Mouse (Mus musculus) cerebellum, postnatal 14 days (tissue): Measurements from ENCODE around the gene Tcp1.
"Not testable (repeated sequence)": the region's sequence is repeated elsewhere in the genome, so short reads cannot be mapped to it uniquely, and the experiment has no call there.

Experiments
- DNase-seq, 2 experiments: peaks; one replicate each; pipeline ENCODE4 v3.0.0; 2021; ENCODE audit warnings: mixed read lengths in 2 of 2

Gene Tcp1

GRCm38 (mm10) chr17:12915881-12916583 lies 531 bp downstream of the Tcp1 start, which contains the start of gene Mrpl18:
TSS of gene Mrpl18 (minus strand) at chr17:12916345.
- DNase-seq: peak; percentile 98 to 99

GRCm38 (mm10) chr17:12916588-12917380 lies 1.3 kb downstream of the Tcp1 start:
- DNase-seq: peak in 1 of 2 experiments; percentile 64

DNA sequence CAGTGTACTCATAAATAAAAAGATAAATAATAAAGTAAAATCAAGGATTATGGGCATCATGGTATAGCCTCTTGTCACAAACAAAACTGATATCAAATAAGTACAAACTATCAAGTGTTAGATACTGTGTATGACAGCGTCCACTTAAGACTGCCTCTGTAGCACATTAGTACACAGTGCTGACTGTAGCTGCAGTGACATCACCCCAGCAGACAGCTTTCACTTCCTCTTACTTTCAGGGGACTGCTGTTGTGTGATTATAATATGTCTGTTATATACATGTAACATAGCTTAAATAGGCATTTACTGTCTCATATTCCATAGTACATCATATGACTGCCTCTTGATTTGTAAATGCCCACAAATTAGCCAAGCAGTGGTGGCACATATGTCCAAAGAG lies 5.6 kb downstream of the Tcp1 start:
- no peak for DNase-seq

- no peak for DNase-seq
Observed at GRCm38 (mm10) chr17:12925001-12925400, 9.5 kb downstream of the Tcp1 start.

- DNase-seq: no peak
Observed at GRCm38 (mm10) chr17:12925703-12926180, 10.2 kb downstream of the Tcp1 start.

GRCm38 (mm10) chr17:12931576-12931975 lies 16.1 kb downstream of the Tcp1 start:
- DNase-seq: not testable (repeated sequence)

DNA sequence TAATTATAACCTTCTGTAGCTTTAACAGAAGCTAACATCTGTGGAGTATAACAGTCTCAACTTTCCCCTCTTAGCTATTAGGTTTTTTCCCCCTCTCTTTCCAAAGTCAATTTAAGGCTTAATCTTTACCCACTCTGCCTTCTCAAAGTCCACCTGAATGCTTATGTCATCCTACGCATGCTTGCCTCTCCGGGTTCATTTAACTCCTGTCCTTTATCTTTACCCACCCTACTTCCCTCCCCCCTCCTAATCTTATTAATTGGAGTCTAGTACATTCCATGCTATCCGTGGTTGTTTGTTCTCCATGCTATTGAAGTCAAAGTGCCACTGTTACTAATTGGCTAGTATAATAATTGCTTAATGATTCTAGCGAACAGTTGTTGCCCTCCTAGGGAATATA lies 20.2 kb downstream of the Tcp1 start:
- no peak for DNase-seq

- DNase-seq: no peak
Observed at GRCm38 (mm10) chr17:12937412-12937970, 22.0 kb downstream of the Tcp1 start.

DNA sequence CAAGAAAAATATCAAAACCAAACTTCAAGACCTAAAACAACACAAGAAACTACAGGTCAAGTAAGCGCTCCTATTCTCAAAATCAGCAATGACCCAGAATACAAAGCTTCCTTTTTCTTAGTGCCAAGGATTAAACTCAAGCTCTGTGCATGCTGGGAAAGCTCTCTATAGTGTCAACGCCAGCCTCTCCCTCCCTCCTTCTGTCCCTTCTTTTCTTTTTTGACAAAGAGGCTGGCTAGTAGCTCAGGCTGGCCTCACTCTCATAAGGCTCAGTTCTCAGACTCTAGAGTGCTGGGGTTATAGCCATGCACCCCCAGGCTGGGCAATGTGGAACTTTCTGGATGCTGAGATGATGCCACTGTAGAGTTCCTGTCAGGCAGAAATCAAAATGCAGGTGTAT lies 22.6 kb downstream of the Tcp1 start:
- DNase-seq: no peak

GRCm38 (mm10) chr17:12939377-12940148 lies 24.1 kb downstream of the Tcp1 start:
- DNase-seq: not testable (repeated sequence)

GRCm38 (mm10) chr17:12940151-12940805 lies 24.8 kb downstream of the Tcp1 start, which contains the start of gene Acat3:
TSS of gene Acat3 (minus strand) at chr17:12940600.
- peak; percentile 73 to 76 for DNase-seq

DNA sequence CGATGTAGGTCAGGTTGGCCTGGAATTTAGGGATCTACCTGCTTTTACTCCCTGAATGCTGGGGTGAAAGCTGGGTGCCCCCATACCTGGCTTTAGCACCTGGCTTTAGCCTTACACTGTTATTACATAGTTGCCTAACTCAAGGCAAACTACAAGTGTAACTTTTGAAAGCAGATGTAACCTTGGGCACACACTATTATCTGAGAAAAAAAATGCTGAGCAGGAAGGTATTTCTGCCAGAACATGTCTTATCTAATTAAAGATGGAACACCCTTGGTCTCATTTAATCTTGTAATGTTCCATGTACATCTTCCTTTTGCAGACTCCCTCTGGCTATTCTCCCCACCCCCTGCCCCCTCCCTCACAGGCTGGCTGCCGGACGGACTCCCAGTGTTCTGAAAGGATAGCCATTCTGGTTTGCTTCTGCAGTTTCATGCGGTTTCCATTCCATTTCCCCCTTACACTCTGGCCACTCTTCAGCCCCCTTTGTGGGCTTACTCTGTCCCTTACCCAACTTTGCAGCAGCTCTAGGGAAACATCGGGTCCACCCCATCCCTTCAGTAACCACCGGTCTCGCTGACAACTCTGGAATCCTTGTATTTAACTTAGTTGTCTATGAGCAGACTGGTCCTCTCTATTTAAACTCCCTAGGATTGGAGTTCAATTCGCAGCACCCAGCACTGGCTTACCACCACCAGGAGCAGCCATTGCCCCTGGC lies 26.2 kb downstream of the Tcp1 start:
- DNase-seq: no peak

DNA sequence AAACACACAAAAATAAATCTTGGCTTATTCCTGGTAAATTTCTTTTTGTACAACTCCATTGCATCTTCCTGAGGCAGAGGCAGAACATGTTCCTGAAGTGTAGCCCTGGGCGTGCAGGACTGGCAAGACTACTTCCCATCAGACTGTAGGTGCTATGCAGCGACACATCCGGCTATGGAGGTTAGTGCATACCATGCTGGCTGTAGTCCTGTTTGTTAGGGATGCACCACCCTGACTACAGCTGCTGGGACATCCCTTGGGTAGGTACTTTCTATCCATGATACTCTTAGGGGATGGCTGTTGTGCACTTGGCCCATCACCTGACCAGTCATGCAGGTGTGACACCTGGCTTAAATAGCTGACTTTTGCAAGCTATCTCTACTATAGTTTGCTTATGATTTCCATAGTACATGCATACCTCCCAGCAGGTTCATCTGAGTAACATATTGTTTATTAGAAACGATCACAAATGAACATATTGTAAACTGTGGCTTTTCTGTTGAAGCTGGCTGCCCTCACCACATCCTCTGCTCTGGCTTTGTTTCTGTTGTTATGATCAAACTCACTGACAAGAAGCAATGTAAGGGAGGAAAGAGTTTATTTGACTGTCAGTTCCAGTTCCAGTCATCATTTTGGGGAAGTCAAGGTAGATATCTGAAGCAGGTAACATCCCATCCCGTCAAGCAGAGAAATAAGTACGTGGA lies 27.1 kb downstream of the Tcp1 start:
- DNase-seq: no peak

GRCm38 (mm10) chr17:12949669-12950068 lies 34.2 kb downstream of the Tcp1 start:
- DNase-seq: no peak

- DNase-seq: peak in 1 of 2 experiments; percentile 51
Observed at GRCm38 (mm10) chr17:12956664-12957063, 41.2 kb downstream of the Tcp1 start.

DNA sequence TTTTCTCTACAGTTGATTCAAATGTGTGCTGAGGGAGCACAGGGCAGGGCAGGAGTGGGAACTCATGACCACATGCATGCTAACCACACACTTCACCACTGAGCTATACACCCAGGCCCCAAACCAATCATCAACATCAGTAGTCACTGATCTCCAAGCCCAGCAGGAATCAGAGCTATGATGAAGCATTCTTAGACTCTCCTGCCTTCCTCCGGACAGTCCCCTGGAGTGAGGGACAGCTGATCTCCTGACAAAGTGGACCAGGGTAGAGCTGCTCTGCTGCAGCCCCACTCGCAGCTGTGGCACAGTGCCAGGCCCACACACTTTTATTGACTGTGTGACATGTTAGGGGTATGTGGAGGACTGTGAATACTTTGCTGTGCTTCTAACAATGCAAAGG lies 43.9 kb downstream of the Tcp1 start:
- DNase-seq: not testable (repeated sequence)

- peak; percentile 96 to 97 for DNase-seq
Observed at GRCm38 (mm10) chr17:12960331-12960873, 44.9 kb downstream of the Tcp1 start, which contains the start of gene Acat2. TSS of gene Acat2 (minus strand) at chr17:12960747.

DNA sequence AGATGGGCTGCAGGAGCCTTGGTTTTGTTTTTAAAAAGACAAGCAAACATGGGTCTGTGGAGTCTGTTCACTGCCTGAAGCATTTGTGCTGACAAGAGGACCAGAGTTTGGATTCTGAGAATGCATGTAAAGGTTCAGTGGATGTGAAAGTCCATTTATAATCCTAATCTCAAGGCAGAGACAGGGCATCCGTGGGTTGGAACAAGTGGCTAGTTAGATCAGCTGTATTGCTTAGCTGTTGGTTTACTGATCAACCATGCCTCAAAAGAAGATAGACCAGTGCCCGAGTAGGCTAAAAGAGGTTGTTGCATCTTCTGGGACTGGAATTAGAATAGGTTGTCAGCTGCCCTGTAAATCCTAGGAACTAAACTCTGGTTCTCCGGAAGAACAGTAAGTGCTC lies 48.0 kb downstream of the Tcp1 start:
- DNase-seq: no peak

GRCm38 (mm10) chr17:12967173-12967572 lies 51.7 kb downstream of the Tcp1 start:
- no peak for DNase-seq

DNA sequence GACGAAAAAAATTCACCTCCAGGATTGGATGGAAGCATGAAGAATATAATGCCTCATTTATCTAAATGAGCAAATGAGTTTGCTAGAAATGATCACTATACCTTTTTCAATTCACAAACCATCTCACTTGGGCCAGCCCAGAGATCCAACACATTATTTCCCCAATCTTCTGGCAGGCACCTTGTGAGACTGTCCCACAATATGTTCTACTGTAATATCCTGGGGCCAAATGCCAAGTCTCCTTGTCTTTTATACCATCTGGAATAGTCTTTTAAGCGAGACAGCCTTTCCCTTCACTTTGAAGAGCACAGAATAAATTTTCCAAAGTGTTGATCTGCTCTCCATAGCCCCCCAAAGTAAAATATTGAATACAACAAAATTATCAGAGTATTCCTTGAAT lies 58.4 kb downstream of the Tcp1 start:
- no peak for DNase-seq
